Mouse (Mus musculus): ENCODE measurements around the gene Nrg3.
A peak's percentile ranks its signal among the peaks of the same experiment; 100 is the strongest.
"Not testable (repeated sequence)": the region's sequence is repeated elsewhere in the genome, so short reads cannot be mapped to it uniquely, and the experiment has no call there.

The Nrg3 gene

DNA sequence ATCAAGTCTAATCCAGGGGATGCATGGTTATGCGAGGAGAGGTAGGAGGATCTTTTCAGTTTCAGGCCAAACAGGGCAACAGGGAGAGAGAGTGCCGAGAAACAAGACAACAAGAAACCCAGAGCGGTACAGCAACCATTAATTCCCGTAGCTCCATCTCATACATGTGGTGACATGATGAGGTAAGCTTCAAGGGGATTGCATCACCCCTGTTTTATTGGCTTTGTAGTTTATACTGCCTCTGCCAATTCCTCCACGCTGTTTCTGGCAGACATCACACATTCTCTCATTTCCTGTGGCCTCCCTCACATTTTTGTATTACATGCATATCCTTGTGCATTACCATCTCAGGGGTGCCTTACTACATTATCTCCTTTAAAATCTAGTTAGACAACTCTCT is 280.9 kb downstream of the Nrg3 start:
- DNase-seq, result no peak

DNA sequence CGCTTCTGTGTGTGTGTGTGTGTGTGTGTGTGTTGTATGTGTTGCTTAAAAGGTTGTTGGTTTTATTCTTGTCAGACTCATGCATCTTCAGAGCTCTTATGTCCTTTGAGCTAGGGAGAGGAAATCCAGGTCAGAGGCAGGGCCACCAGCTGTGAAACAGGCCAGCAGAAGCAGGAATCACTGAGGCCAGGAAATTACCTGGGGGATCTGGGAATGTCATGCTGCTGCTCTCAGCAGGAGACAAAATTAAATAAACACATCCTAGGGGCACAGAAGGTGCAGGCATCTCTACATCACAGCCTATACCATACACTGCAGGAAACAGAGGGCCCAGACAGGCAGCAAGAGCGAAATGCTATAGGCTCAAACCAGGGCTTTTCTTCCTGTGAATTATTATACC is 299.2 kb downstream of the Nrg3 start:
- peak; percentile 28 for DNase-seq

DNA sequence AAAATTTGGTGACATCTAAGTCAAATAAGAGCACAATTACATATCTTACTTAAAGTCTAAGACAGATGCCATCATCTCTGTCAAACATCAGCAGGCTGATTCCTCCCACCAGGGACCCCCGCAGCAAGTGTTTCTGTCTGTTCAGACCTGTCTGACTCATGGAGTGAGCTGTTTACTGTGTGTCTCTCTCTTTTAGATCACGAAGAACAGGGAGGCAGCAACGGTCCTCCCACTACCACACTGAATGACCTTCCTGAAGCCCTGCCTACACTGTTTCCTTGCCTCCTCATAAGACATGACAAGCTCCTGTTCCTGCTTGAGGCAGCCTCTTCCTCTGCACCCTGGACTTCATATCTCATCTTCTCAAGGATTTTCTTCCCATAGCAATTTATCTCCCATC is 312.7 kb downstream of the Nrg3 start:
- no peak for DNase-seq

DNA sequence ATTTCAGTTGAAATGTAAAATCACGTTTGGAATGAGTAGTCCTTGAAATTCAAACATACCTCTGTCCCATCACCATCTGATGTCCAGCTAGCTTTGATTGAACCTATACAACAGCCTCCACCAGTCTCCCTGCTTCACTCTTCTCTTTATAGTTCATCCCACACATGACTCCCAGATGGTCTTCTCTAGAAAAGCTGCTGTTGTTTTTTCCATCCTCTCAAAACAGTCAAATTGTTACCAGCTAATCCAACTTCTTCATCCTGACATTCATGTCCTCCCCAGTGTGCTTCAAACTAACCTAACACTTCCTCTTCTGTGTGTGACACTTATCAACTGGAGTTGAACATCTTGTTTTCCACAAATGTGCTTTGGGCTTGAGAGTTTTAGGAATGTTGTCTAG is 317.4 kb downstream of the Nrg3 start:
- no peak for DNase-seq

DNA sequence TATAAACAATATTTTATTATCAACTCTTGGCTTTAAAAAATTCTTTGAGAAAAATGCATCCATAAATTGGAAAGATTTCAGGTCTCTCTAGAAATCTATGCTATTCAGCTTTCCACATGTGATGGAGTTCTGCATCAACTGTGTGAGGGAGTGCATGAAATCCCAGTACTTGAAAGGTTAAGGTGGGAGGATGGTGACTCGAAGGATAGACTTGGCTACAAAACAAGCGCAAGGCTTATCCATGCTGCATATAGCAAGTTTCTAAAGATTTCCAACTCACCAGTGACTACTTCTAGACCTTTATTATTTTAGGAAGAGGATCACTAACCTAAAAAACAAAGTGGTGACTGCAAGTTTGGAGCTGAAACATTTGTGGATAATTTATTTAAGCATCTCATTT is 343.1 kb downstream of the Nrg3 start:
- DNase-seq, result no peak

DNA sequence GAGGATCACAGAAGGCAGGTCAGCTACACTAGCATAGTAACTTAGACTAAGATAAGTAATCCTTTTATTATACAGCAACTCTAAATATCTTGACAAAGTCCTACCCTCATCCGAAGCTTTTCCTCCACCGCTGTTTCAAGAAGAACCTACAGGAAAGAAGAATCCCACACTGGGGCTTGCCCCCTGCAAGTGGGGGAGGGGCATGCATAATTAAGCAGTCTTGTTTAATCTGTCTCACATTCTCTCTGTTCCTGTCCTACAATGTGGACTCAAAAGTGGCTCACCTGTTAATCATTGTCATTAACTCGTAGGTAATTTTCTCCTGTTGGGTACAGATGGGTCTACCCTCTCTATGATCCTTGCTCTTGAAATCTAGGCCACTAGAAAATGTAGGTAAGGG is 354.9 kb downstream of the Nrg3 start:
- no peak for DNase-seq

DNA sequence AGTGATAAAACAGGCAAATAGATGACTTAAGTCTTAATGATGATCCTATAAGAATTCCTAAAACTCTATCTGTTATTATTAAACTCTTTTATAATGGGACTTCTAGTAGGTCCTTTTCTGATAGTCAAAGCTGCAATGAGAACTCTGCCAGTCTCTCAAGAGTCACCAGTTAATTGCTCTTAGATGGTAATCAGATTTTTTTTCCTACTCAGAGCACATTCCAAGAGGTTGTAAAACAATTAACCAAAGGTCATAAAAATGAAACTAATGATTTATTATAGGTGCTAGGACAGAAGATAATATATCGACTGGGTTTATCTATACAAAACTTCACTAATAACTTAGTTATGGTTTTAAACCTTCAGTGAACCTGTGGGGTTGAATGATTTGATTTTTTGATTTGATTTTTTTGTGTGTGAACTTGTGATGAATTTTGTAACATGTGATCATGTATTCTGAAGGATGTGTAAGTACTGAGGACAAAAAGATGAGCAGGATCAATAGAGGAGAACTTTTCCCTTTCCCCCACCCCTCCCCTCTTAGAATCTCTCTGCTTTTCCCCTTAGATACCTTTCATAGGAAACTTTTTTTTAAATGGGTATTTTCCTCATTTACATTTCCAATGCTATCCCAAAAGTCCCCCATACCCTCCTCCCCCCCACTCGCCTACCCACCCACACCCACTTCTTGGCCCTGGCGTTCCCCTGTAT is 356.2 kb downstream of the Nrg3 start:
- DNase-seq, result not testable (repeated sequence)

DNA sequence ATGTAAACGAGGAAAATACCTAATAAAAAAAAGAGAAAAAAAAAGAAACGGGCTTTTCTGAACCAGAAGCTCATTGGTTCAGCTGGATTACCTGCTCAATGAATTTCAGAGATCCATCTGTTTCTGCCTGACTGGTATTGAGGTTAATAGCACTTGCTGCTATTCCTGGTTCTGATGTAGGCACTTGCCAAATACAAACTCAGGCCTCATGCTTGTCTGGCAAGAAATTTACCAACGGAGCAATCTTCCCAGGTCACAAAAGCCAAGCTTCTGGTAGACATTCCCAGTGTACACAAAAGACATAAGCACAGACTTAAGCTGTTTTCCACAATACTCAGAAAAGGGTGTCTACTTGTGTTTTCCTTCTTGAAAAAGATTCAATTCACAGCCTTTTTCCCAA is 363.3 kb downstream of the Nrg3 start:
- DNase-seq, result no peak

DNA sequence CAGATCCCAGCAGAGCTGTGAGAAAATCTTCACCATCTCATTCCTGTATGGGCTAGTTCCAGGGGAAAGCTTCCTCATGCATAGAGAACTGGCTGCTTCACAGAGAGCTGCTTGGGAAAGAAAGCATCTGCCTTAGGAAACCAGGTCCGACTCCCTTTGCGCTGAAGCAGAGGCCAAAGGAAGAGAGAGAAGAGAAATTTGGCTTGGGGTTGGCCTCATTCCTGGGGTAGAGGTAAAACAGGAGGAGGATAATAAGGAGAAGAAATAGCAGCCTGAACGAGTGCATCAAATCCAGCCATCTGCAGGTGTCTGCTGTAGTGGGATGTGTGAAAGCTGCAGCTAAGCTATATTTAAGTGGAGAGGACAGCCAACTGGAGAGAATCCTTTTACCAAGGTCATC is 366.1 kb downstream of the Nrg3 start:
- DNase-seq, result no peak

DNA sequence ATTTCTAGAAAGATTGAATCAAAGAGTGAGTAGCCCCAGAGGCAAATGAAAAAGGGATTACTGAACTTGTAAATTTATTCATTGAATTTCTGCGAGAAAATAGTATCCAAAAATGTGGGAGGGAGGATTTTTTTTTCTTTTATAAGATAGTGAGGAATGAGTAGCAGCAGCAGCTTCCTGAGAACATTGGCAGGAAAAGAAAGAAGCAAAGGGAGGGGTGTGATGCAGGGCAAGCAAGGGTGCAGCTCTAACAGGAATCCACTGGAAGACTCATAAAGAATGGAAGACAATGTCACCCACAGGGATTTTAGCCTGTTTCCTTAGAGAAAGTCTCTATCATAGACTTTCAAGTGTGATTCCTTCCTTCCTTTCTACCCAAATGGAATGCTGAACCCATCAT is 377.7 kb downstream of the Nrg3 start:
- no peak for DNase-seq

DNA sequence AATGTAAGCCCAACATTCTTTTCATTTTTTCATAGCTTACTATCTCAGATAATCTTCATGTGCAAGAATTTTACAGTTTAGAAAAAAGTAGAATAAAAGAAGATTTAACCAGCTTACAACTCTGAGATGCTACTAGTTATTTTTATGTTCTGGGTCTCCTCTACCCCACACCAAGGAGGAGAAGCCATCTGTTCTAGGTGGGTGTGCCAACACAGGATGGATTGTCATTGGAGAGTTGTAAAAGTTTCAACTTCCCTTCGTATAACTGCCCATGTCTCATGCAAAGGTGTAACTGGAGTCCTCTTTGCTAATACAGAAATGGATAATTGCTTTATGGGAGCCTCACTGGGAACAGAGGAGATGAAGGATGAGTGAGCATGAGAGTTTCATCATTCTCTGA is 393.4 kb downstream of the Nrg3 start:
- DNase-seq, result no peak

DNA sequence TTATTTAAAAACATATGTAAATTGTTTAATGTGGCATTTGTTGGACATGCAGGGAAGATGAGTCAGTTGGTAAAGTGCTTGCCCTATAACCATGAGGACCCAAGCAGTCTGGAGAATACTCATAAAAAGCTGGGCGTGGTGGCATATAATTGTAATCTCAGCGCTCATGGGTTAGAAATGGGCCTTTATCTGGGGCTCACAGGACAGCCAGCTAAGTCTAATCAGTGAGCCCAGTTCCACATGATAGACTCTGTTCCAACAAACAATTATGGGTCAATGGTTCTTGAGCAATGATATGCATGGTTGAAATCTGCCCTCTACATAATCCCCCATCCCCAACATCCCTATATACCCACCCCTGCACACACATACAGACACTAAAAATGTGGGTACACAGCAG is 421.3 kb downstream of the Nrg3 start:
- DNase-seq, result no peak

DNA sequence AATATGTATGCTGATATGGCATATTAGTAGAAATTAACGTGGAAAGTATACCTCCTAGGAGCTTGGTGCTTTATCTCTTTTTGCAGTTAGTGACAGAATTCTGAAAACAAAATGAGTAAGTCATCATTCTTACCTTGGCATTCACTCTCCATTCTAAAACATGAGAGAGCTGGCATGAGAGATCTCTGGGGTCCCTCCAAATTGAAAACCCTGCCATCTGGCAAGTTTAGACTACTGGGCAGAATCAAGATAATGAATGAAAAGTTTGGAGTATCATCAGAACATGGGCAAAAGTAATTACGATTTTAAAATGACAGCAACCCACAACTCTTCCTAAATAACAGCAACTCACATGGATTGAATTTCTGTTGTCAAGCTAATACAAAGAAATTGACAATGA is 423.9 kb downstream of the Nrg3 start:
- DNase-seq, result no peak

DNA sequence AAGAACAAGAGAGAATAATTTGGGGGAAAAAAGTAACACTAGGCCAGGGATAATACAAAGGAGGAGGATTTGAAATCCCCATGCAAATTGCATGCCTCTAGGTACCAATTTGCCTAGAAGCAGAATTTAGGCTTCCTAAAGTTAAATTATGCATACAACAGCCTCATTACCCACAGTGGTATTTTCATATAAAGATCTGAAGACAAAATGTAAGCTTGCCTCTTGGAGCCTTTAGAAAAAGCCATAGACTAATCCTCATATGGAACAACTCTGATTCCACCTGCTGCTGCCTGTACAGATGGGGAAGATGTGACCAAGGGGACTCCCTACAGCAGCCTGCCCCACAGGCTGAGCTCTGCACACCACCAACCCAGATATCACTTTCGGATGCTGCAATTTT is 428.6 kb downstream of the Nrg3 start:
- DNase-seq, result no peak

DNA sequence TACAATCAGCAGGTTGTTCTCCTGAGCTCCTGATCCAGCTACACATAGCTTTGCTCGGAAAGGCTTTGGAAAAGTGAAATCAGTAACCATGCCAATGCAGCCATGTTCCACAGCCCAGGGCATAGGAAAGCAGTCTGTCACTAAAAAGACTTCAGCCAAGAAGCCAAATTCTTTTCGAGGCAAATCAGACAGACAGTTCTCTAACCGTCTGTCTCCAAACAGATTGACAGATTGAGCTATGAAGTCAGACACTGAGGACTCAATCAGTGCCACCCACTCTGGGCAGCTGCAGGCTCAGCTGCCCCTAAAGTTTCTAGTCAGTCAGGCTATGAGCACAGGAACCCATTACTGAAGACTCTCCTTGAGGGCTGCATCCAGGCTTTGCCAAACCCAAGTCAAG is 429.1 kb downstream of the Nrg3 start:
- DNase-seq, result no peak

DNA sequence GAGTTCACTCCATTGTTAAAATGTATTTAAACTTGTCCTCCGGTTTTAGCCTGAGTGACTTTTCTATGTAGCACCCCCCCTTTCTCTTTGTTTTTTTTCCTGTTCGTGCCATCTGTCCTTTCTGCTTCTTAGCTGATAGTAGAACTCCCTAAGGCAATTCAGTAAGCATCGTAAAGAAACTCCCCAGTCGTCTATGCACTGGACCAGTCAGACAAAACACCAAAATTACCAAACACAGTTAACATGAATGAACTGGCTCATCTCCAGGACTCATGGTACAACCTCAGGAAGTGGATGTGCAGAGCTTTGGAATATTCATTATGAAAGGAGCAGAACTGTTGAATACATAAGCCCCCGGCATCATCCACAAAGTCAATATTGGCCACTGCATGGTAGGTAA is 429.5 kb downstream of the Nrg3 start:
- no peak for DNase-seq

DNA sequence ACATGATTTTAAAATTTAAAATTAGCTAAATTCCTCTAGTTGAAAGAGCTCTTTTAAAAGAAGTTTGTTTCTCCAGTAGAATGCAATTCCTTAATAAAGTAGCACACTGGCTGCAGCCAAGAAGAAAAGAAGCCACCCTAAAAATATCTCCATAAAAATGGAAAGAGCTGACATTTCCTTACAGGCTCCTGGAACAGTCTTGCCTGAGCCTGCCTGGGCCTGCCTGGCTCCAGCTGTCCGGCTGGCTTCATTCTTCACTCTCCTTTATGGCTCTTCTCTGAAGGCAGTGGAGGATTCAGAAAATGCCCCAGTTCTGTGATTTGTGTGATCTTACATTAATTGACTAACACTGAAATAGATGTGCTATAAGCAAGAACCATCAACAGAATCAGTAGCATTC is 433.8 kb downstream of the Nrg3 start:
- no peak for DNase-seq

DNA sequence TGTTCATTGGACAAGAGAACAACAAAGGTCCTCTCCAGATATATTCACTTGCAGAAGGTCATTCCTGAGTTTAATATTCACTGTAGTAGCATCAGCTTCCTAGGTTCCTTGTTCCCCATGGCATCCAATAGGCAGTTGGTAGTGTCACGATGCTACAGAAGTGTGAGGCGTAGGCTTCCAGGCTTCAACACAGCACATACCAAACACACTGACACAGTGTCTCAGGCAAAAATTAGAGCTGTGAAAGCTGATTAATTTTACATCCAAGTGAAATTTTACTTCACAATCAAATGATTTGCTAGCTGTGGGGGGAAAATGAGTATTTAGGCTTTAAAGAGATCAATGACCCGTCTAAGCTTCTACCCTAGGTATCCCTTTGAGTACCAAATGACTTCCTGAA is 438.4 kb downstream of the Nrg3 start:
- DNase-seq, result no peak

DNA sequence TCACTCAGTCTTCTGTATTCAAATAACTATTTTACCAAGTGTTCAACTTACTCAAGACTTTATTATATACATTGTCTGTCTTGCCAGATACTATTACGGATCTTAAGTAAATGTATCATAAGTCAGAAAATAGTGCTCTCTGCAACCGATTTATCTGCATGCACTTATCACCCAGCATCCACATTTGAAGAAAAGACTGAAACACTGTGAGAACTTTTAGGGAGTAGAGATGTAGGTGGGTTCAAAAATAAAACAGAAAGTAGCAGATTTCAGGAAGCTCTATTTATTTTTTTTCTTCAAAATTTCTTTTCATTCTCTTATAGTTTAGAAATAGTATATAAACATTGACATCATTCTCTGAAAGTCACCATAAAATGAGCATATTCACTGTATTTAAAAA is 449.8 kb downstream of the Nrg3 start:
- DNase-seq, result no peak

DNA sequence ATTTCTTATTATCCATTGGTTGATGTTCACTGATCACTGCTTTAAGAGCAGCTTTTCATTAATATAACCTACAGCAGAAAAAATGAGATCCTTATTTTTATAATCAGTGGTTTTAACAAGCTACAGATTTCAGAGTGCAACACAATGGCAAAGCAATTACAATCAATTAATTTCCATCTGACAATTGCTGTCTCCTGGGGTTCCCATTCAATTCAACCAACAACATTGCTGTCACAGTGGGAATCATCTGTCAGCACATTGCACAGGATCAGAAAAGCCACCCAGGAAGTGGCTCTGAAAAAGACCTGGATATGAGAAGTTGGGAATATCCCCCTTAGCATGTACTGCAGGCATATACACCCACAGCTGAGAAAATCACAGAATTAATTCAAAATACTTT is 458.8 kb downstream of the Nrg3 start:
- DNase-seq, result peak; percentile 55

DNA sequence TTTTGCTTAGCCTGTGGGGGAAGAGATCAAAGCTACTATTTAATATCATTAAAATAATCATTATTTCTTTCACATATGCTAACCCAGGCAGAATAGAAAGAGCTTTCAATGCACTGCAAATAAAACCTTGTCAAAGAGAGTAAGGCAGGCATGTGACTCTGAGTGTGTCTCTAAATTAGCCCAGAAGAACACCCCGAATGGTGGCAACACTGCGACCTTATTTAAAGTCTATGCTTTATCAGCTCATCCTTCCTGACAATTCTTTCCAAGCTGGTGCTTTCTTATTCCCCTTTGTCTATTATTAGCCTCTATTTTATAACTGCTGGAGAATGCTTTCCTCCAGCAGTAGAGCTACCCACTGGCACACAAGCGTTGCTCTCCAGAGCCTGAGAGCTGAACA is 475.0 kb downstream of the Nrg3 start:
- no peak for DNase-seq

DNA sequence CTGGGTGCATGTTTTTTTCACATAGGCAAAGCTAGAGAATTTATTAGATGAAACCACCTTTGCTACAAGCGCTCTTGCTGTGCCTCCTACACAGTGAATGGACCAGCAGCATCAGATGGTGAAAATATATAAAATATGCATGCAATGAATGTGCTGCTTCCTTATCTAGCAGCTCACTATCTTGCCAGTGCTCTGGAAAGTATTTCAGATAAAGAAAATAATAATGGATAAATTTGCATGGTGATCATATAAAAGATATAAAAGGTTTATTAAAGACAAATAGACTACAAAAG is 480.4 kb downstream of the Nrg3 start:
- DNase-seq, result no peak

DNA sequence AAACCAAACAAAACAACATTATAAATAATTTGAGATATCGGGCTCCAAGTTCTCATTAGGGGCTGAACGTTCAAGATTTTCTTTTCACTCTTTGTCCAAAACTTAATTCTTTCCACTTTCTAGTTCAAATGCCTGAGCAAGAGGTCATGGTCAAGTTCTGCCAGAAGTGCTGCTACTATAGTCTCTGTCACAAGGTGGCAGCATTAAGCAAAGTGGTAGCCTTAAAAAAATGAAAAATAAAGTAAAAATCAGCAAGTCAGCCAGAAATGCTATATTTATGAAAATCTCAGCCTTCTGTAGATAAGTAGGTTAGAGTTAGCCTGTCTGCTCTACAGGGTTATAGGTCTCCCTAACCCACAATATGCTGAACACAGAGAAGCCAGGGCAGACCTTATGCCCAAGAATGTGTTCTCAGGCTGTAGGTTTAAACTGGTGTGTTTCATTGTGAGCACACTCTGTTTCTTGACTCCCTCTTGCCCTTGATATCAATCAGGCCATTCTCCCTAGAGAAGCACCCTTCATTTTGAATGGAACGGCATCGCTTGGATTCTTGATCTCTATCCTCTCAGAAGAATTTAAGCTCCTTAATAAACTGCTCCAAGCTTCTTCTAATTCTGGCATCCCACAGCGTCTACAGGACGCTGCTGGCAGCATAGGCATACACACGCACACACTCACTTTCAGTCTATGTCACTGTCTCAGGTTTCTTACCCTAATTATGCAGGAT is 480.9 kb downstream of the Nrg3 start:
- DNase-seq, result peak; percentile 36

DNA sequence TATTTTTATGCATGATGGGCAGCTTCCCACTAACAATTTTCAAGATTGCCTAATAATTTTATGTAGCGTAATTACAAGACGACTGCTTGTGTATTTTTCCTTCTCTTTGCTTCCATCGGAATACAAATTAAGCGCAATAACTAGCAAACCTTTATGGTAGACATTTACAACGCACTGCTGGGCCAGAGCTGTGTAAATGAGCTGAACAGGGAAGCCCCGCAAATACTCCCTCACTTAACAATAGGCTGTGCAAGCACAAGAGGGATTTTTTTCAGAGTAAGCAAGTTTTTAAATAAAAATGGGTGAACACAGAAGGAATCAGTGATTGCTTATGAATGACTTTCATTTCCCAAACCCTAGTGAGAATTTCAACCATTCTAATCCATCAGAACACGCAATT is 513.5 kb downstream of the Nrg3 start:
- DNase-seq, result no peak

DNA sequence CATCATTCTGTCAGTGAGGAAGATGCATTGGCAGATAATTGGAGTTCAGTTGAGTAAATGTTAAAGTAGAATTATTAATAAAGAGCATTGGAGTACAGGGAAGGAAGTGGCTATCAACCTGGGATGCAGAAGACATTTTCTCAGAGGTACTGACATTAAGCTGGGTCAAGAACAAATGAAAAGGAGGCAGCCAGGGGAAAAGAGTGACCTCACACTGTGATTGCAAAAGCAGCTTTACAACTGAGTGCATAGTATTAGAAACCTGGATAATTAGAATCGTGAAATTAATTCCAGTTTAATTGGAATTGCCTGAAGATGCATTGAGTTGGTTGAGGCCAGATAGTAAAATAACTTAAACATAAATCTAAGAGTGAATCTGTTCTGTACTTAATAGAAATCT is 535.4 kb downstream of the Nrg3 start:
- DNase-seq, result no peak
